Mouse (Mus musculus) c-Kit-positive CD71-negative TER-119-negative erythroid progenitor cells, embryonic 14.5 days (primary cell): ENCODE measurements around the gene Klkb1.

Experiments used
- DNase-seq: peaks from one replicate; pipeline ENCODE4 v3.0.0-alpha.2; 2013; ENCODE audit warnings: low read depth

Gene Klkb1

GRCm38 (mm10) chr8:45268485-45268884 is 26.2 kb downstream of the Klkb1 start:
- no peak for DNase-seq

GRCm38 (mm10) chr8:45267611-45268391 is 26.9 kb downstream of the Klkb1 start:
- DNase-seq = no peak

- no peak for DNase-seq
Measured at GRCm38 (mm10) chr8:45266993-45267392, 27.7 kb downstream of the Klkb1 start.

- no peak for DNase-seq
Measured at GRCm38 (mm10) chr8:45264918-45265317, 29.7 kb downstream of the Klkb1 start.

GRCm38 (mm10) chr8:45262851-45263250 is 31.8 kb downstream of the Klkb1 start:
- DNase-seq = no peak

GRCm38 (mm10) chr8:45261920-45262319 is 32.7 kb downstream of the Klkb1 start, which contains the start of gene F11:
TSS of gene F11 (minus strand) at chr8:45262031.
- no peak for DNase-seq

GRCm38 (mm10) chr8:45258421-45258820 is 36.2 kb downstream of the Klkb1 start:
- no peak for DNase-seq

GRCm38 (mm10) chr8:45255040-45255439 is 39.6 kb downstream of the Klkb1 start:
- no peak for DNase-seq

- DNase-seq = no peak
Measured at GRCm38 (mm10) chr8:45254194-45254842, 40.3 kb downstream of the Klkb1 start.

- no peak for DNase-seq
Measured at GRCm38 (mm10) chr8:45253586-45253985, 41.1 kb downstream of the Klkb1 start.

- no peak for DNase-seq
Measured at GRCm38 (mm10) chr8:45253111-45253510, 41.5 kb downstream of the Klkb1 start.

- no peak for DNase-seq
Measured at GRCm38 (mm10) chr8:45246307-45246706, 48.4 kb downstream of the Klkb1 start.

GRCm38 (mm10) chr8:45239363-45239762 is 55.3 kb downstream of the Klkb1 start:
- no peak for DNase-seq

- DNase-seq = peak; percentile 3
Measured at GRCm38 (mm10) chr8:45238282-45238681, 56.4 kb downstream of the Klkb1 start.

- peak; percentile 10 for DNase-seq
Measured at GRCm38 (mm10) chr8:45236164-45236912, 58.3 kb downstream of the Klkb1 start.

GRCm38 (mm10) chr8:45235228-45235627 is 59.4 kb downstream of the Klkb1 start:
- no peak for DNase-seq

GRCm38 (mm10) chr8:45233256-45233655 is 61.4 kb downstream of the Klkb1 start:
- DNase-seq = no peak
